8 mouse cellular contexts compared by ENCODE assay signal in the genomic region with DNA sequence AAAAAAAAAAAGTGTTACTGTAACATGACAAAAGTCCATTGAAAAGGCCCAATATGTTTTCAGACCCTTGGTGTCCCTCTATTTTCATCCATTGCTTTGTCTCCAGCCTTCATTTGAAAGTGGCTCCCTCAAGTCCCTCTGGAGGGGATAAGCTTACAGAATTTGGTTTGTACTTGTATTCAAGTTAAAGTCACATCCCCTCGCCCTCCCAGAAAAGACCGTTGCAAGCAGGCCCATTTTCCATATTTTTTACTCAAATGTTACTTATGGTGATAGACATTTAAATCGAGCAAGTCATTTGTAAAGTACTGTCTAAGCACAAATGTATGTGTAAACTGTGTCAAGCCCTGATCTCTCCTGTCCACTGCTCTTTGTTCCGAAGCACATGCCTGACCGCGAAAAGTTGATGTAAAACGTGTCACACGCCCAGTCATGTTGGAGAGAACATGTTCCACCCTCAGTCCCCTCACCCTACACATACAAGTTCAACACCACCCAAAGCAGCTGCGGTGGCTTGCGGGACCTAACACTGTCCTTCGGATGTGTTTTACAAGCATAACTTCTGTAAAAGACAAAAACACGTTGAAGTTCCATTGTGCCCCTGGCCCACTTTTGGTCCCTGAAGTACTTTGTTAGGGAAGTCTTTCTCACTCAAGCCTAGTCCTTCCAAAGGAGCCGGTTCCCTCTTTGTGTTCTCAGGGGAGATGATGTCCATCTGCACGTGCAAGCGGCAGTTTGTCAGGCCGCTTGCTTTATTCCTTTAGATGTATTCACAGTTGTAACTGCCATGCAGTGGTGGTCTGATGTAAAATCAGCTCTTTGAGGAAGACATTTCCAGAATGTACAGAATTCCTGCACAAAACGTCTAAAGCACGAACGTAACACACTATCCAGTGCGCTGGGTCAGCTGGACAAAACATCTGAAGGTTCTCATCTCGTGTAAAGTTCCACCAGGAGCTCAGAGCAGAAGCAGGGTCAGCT. TPM values are rescaled to one million over a fixed set of nuclear protein-coding genes. Genes with fewer than 3 reads are reported as not detected.
A peak's percentile ranks its signal among the peaks of the same experiment; 100 is the strongest.
DNase-seq lines count a peak whose midpoint lies in the region; ATAC-seq and TF ChIP-seq lines count a peak whose summit lies in the region.

No protein-coding gene starts in this region.

- no peak for ATAC-seq in forebrain, embryonic 16.5 days
- ATAC-seq in limb, embryonic 13.5 days (ENCODE audit: low FRiP score, low read depth), result no peak
- no peak for ATAC-seq in midbrain, embryonic 15.5 days (replicated peaks)
- no peak for ATAC-seq in inflammation-experienced regulatory T-cells, adult 6 months

- intact Hi-C loops in gastrocnemius, adult 2 months (cut with DNase I), result no loop called here

- H3K4me1 ChIP-seq in forebrain, embryonic 16.5 days (replicated peaks; ENCODE audit: control insufficient read depth, insufficient read depth, low read length), result peaks cover 36% of the 10 kb centered on the region
- peaks cover 40% of the 10 kb centered on the region for H3K4me1 ChIP-seq in limb, embryonic 13.5 days
- peaks cover 41% of the 10 kb centered on the region for H3K4me1 ChIP-seq in midbrain, embryonic 15.5 days

- peak overlapping the region; percentile 100 for H3K9ac ChIP-seq in forebrain, embryonic 16.5 days (replicated peaks; ENCODE audit: low read depth, low read length)
- peak overlapping the region; percentile 100 for H3K9ac ChIP-seq in limb, embryonic 13.5 days
- H3K9ac ChIP-seq in midbrain, embryonic 15.5 days, result peak overlapping the region; percentile 100

- 16% methylated on average over 21 of the region's 21 CpGs for WGBS in forebrain, embryonic 16.5 days
- 45% methylated on average over 21 of the region's 21 CpGs for WGBS in limb, embryonic 13.5 days
- 16% methylated on average over 21 of the region's 21 CpGs for WGBS in midbrain, embryonic 15.5 days

- H3K36me3 ChIP-seq in forebrain, embryonic 16.5 days (ENCODE audit: control insufficient read depth, insufficient read depth), result no peaks in the 10 kb centered on the region
- peaks cover under 1% of the 10 kb centered on the region; the same call in 1 of the 2 replicates for H3K36me3 ChIP-seq in limb, embryonic 13.5 days
- no peaks in the 10 kb centered on the region for H3K36me3 ChIP-seq in midbrain, embryonic 15.5 days (replicated peaks)

- peak overlapping the region; percentile 80 for H3K4me2 ChIP-seq in forebrain, embryonic 16.5 days (ENCODE audit: low read length)
- peak overlapping the region; percentile 93 for H3K4me2 ChIP-seq in limb, embryonic 13.5 days (replicated peaks)
- peak overlapping the region; percentile 57 for H3K4me2 ChIP-seq in midbrain, embryonic 15.5 days

- no peak for DNase-seq in gastrocnemius, adult 2 months
- DNase-seq in gastrocnemius, adult 18-20 months (ENCODE audit: low spot score), result no peak
- DNase-seq in Muller cell, postnatal 12 days (ENCODE audit: inconsistent ontology term), result peak; percentile 27
- peak; percentile 54 for DNase-seq in thymus, postnatal 14 days

- H3K27me3 ChIP-seq in forebrain, embryonic 16.5 days (replicated peaks; ENCODE audit: control insufficient read depth, insufficient read depth, low read length), result no peaks in the 10 kb centered on the region
- H3K27me3 ChIP-seq in limb, embryonic 13.5 days, result no peaks in the 10 kb centered on the region
- H3K27me3 ChIP-seq in midbrain, embryonic 15.5 days (replicated peaks), result no peaks in the 10 kb centered on the region

- H3K9me3 ChIP-seq in forebrain, embryonic 16.5 days (ENCODE audit: control insufficient read depth, low read length), result no peaks in the 10 kb centered on the region
- no peaks in the 10 kb centered on the region for H3K9me3 ChIP-seq in limb, embryonic 13.5 days
- H3K9me3 ChIP-seq in midbrain, embryonic 15.5 days, result no peaks in the 10 kb centered on the region

- no peak for TF ChIP-seq CTCF in gastrocnemius, adult 2 months (IDR thresholded peaks at IDR 0.05)

- H3K4me3 ChIP-seq in gastrocnemius, adult 2 months, result peak overlapping the region; percentile 100
- peak overlapping the region; percentile 95 for H3K4me3 ChIP-seq in forebrain, embryonic 16.5 days (replicated peaks; ENCODE audit: low read length)
- peak overlapping the region; percentile 91 for H3K4me3 ChIP-seq in limb, embryonic 13.5 days
- H3K4me3 ChIP-seq in midbrain, embryonic 15.5 days, result peak overlapping the region; percentile 80

- H3K27ac ChIP-seq in gastrocnemius, adult 2 months, result peak overlapping the region; percentile 100
- peak overlapping the region; percentile 100 for H3K27ac ChIP-seq in forebrain, embryonic 16.5 days (ENCODE audit: low read length)
- peak overlapping the region; percentile 100 for H3K27ac ChIP-seq in limb, embryonic 13.5 days
- peak overlapping the region; percentile 100 for H3K27ac ChIP-seq in midbrain, embryonic 15.5 days

RNA-seq across cellular contexts. Expression of gene Zc3h4, which starts 2.5 kb away (rescaled TPM):
- total RNA-seq in gastrocnemius, adult 2 months (2021), result 10 to 100 TPM; 29.9 to 32.0 TPM
- total RNA-seq in gastrocnemius, adult 18-20 months (2021), result 10 to 100 TPM; 27.7 to 28.6 TPM
- 18.6 and 19.3 TPM in 2 replicates for polyA plus RNA-seq in forebrain, embryonic 16.5 days (2015; fragmentation: Nextera tagmentation; extraction: Ambion mirVana)
- polyA plus RNA-seq in limb, embryonic 13.5 days (2015; fragmentation: Nextera tagmentation; extraction: Ambion mirVana), result 18.2 and 18.5 TPM in 2 replicates
- 20.0 and 22.1 TPM in 2 replicates for polyA plus RNA-seq in midbrain, embryonic 15.5 days (2015; fragmentation: Nextera tagmentation; extraction: Ambion mirVana)
- polyA plus RNA-seq in inflammation-experienced regulatory T-cells, adult 6 months (2017; shearing (Covaris generic)), result 10 to 100 TPM; 13.1 to 20.1 (median 17.3) TPM

RNA-seq across cellular contexts. Expression of gene Sae1, which starts 15.7 kb away (rescaled TPM):
- total RNA-seq in gastrocnemius, adult 2 months (2021), result 10 to 100 TPM; 21.6 to 34.8 TPM
- 10 to 100 TPM; 25.3 to 30.6 TPM for total RNA-seq in gastrocnemius, adult 18-20 months (2021)
- polyA plus RNA-seq in forebrain, embryonic 16.5 days (2015; fragmentation: Nextera tagmentation; extraction: Ambion mirVana), result 297 and 304 TPM in 2 replicates
- polyA plus RNA-seq in limb, embryonic 13.5 days (2015; fragmentation: Nextera tagmentation; extraction: Ambion mirVana), result 359 and 362 TPM in 2 replicates
- 243 and 256 TPM in 2 replicates for polyA plus RNA-seq in midbrain, embryonic 15.5 days (2015; fragmentation: Nextera tagmentation; extraction: Ambion mirVana)
- polyA plus RNA-seq in inflammation-experienced regulatory T-cells, adult 6 months (2017; shearing (Covaris generic)), result 100 to 1,000 TPM in 1 of 3 experiments, 10 to 100 TPM in 2; 72.6 to 121 (median 77.7) TPM

RNA-seq across cellular contexts. Expression of gene Tmem160, which starts 49.3 kb away (rescaled TPM):
- 10 to 100 TPM; 49.2 to 50.0 TPM for total RNA-seq in gastrocnemius, adult 2 months (2021)
- 10 to 100 TPM; 52.0 to 53.2 TPM for total RNA-seq in gastrocnemius, adult 18-20 months (2021)
- 65.1 and 66.7 TPM in 2 replicates for polyA plus RNA-seq in forebrain, embryonic 16.5 days (2015; fragmentation: Nextera tagmentation; extraction: Ambion mirVana)
- 44.2 and 44.9 TPM in 2 replicates for polyA plus RNA-seq in limb, embryonic 13.5 days (2015; fragmentation: Nextera tagmentation; extraction: Ambion mirVana)
- 63.6 and 74.4 TPM in 2 replicates for polyA plus RNA-seq in midbrain, embryonic 15.5 days (2015; fragmentation: Nextera tagmentation; extraction: Ambion mirVana)
- polyA plus RNA-seq in inflammation-experienced regulatory T-cells, adult 6 months (2017; shearing (Covaris generic)), result 1 to 10 TPM; 5.3 to 7.7 (median 7.6) TPM

Comparison
In these comparisons a context has a peak if more than half of its experiments do, and no peak if none do; other contexts are left out.
1. DNase-seq: peak in Muller cell, postnatal 12 days (single experiment) and thymus, postnatal 14 days (single experiment); none in gastrocnemius, adult 2 months (single experiment) and gastrocnemius, adult 18-20 months (single experiment).
2. Peak in every context shown above with its lines, with median percentiles within 50 percentile points of each other: H3K27ac ChIP-seq, H3K4me3 ChIP-seq, H3K4me2 ChIP-seq and H3K9ac ChIP-seq.